Mouse (Mus musculus): ENCODE data around the gene Crybb2. TPM values are rescaled to one million over a fixed set of nuclear protein-coding genes. Genes with fewer than 3 reads are reported as not detected.

Gene Crybb2
- polyA plus RNA-seq, 1 experiment from 2014 or later = not detected

- 79% methylated on average over 8 of the region's 8 CpGs for WGBS
- Histone ChIP-seq H3K4me3 (ENCODE audit: low read length) (no peak overlapping the region), H3K27me3 (ENCODE audit: insufficient read depth, low read length) (no peaks in the 10 kb centered on the region), H3K9ac (replicated peaks; ENCODE audit: low read length) (no peak overlapping the region), H3K9me3 (ENCODE audit: low read length) (no peaks in the 10 kb centered on the region), H3K27ac (ENCODE audit: low read length) (no peak overlapping the region), H3K4me1 (ENCODE audit: insufficient read depth, low read length) (peaks cover 22% of the 10 kb centered on the region), H3K4me2 (replicated peaks; ENCODE audit: low read depth, low read length) (no peak overlapping the region), H3K36me3 (ENCODE audit: insufficient read depth, low read length) (no peaks in the 10 kb centered on the region)
- ATAC-seq (ENCODE audit: low FRiP score, low TSS enrichment) = no peak
Measured at GRCm38 (mm10) chr5:113043531-113043930, 26.4 kb downstream of the Crybb2 start.

- Histone ChIP-seq H3K27me3 (ENCODE audit: insufficient read depth, low read length) (no peaks in the 10 kb centered on the region), H3K9me3 (ENCODE audit: low read length) (no peaks in the 10 kb centered on the region), H3K4me1 (ENCODE audit: insufficient read depth, low read length) (peaks cover 22% of the 10 kb centered on the region), H3K4me3 (ENCODE audit: low read length) (no peak overlapping the region), H3K4me2 (replicated peaks; ENCODE audit: low read depth, low read length) (no peak overlapping the region), H3K27ac (ENCODE audit: low read length) (peak overlapping the region; percentile 47; the same call in 1 of the 2 replicates), H3K36me3 (ENCODE audit: insufficient read depth, low read length) (no peaks in the 10 kb centered on the region), H3K9ac (replicated peaks; ENCODE audit: low read length) (no peak overlapping the region)
- peak; percentile 91 for ATAC-seq (ENCODE audit: low FRiP score, low TSS enrichment)
- WGBS = 6% methylated on average over 5 of the region's 5 CpGs
Measured at GRCm38 (mm10) chr5:113041567-113042071, 28.3 kb downstream of the Crybb2 start.

GRCm38 (mm10) chr5:113040776-113041175, 29.1 kb downstream of the Crybb2 start:
- 44% methylated on average over 6 of the region's 6 CpGs for WGBS
- ATAC-seq (ENCODE audit: low FRiP score, low TSS enrichment) = no peak

GRCm38 (mm10) chr5:113038601-113039000, 31.3 kb downstream of the Crybb2 start:
- no peaks in the 10 kb centered on the region for H3K36me3 ChIP-seq (ENCODE audit: insufficient read depth, low read length)

More at GRCm38 (mm10) chr5:113040776-113041175, 29.1 kb downstream of the Crybb2 start:
- Histone ChIP-seq H3K9ac (replicated peaks; ENCODE audit: low read length) (no peak overlapping the region), H3K27me3 (ENCODE audit: insufficient read depth, low read length) (no peaks in the 10 kb centered on the region), H3K27ac (ENCODE audit: low read length) (peak overlapping the region; percentile 47; the same call in 1 of the 2 replicates), H3K36me3 (ENCODE audit: insufficient read depth, low read length) (no peaks in the 10 kb centered on the region), H3K4me1 (ENCODE audit: insufficient read depth, low read length) (peaks cover 26% of the 10 kb centered on the region), H3K4me3 (ENCODE audit: low read length) (no peak overlapping the region), H3K4me2 (replicated peaks; ENCODE audit: low read depth, low read length) (no peak overlapping the region), H3K9me3 (ENCODE audit: low read length) (no peaks in the 10 kb centered on the region)

GRCm38 (mm10) chr5:113035094-113036047, 34.5 kb downstream of the Crybb2 start:
- 41% methylated on average over 10 of the region's 10 CpGs for WGBS
- ATAC-seq (ENCODE audit: low FRiP score, low TSS enrichment) = no peak
- no peak overlapping the region for H3K9ac ChIP-seq (replicated peaks; ENCODE audit: low read length)

More at GRCm38 (mm10) chr5:113038601-113039000, 31.3 kb downstream of the Crybb2 start:
- Histone ChIP-seq H3K4me1 (ENCODE audit: insufficient read depth, low read length) (peaks cover 33% of the 10 kb centered on the region), H3K4me2 (replicated peaks; ENCODE audit: low read depth, low read length) (no peak overlapping the region), H3K27me3 (ENCODE audit: insufficient read depth, low read length) (no peaks in the 10 kb centered on the region), H3K9me3 (ENCODE audit: low read length) (no peaks in the 10 kb centered on the region), H3K27ac (ENCODE audit: low read length) (no peak overlapping the region), H3K9ac (replicated peaks; ENCODE audit: low read length) (no peak overlapping the region), H3K4me3 (ENCODE audit: low read length) (no peak overlapping the region)
- WGBS = 87% methylated on average over 6 of the region's 6 CpGs
- ATAC-seq (ENCODE audit: low FRiP score, low TSS enrichment) = no peak

GRCm38 (mm10) chr5:113031201-113031754, 38.6 kb downstream of the Crybb2 start:
- H3K4me1 ChIP-seq (ENCODE audit: insufficient read depth, low read length) = peaks cover 11% of the 10 kb centered on the region
- ATAC-seq (ENCODE audit: low FRiP score, low TSS enrichment) = no peak
- no peak overlapping the region for H3K9ac ChIP-seq (replicated peaks; ENCODE audit: low read length)
- no peaks in the 10 kb centered on the region for H3K36me3 ChIP-seq (ENCODE audit: insufficient read depth, low read length)
- WGBS = 67% methylated on average over 15 of the region's 15 CpGs
- H3K4me2 ChIP-seq (replicated peaks; ENCODE audit: low read depth, low read length) = no peak overlapping the region
- no peak overlapping the region for H3K4me3 ChIP-seq (ENCODE audit: low read length)
- no peak overlapping the region for H3K27ac ChIP-seq (ENCODE audit: low read length)
- no peaks in the 10 kb centered on the region for H3K9me3 ChIP-seq (ENCODE audit: low read length)
- H3K27me3 ChIP-seq (ENCODE audit: insufficient read depth, low read length) = no peaks in the 10 kb centered on the region

More at GRCm38 (mm10) chr5:113035094-113036047, 34.5 kb downstream of the Crybb2 start:
- peaks cover 11% of the 10 kb centered on the region for H3K4me1 ChIP-seq (ENCODE audit: insufficient read depth, low read length)
- no peaks in the 10 kb centered on the region for H3K9me3 ChIP-seq (ENCODE audit: low read length)
- H3K4me3 ChIP-seq (ENCODE audit: low read length) = no peak overlapping the region
- no peaks in the 10 kb centered on the region for H3K36me3 ChIP-seq (ENCODE audit: insufficient read depth, low read length)
- no peaks in the 10 kb centered on the region for H3K27me3 ChIP-seq (ENCODE audit: insufficient read depth, low read length)
- H3K4me2 ChIP-seq (replicated peaks; ENCODE audit: low read depth, low read length) = no peak overlapping the region
- no peak overlapping the region for H3K27ac ChIP-seq (ENCODE audit: low read length)

- Histone ChIP-seq H3K4me2 (replicated peaks; ENCODE audit: low read depth, low read length) (no peak overlapping the region), H3K36me3 (ENCODE audit: insufficient read depth, low read length) (no peaks in the 10 kb centered on the region), H3K27ac (ENCODE audit: low read length) (no peak overlapping the region), H3K27me3 (ENCODE audit: insufficient read depth, low read length) (no peaks in the 10 kb centered on the region), H3K9me3 (ENCODE audit: low read length) (no peaks in the 10 kb centered on the region), H3K4me3 (ENCODE audit: low read length) (no peak overlapping the region), H3K4me1 (ENCODE audit: insufficient read depth, low read length) (no peaks in the 10 kb centered on the region), H3K9ac (replicated peaks; ENCODE audit: low read length) (no peak overlapping the region)
- 43% methylated on average over 3 of the region's 3 CpGs for WGBS
- ATAC-seq (ENCODE audit: low FRiP score, low TSS enrichment) = no peak
Measured at GRCm38 (mm10) chr5:113030082-113030481, 39.8 kb downstream of the Crybb2 start.

GRCm38 (mm10) chr5:113026706-113027105, 43.2 kb downstream of the Crybb2 start:
- Histone ChIP-seq H3K9ac (replicated peaks; ENCODE audit: low read length) (no peak overlapping the region), H3K36me3 (ENCODE audit: insufficient read depth, low read length) (no peaks in the 10 kb centered on the region), H3K4me2 (replicated peaks; ENCODE audit: low read depth, low read length) (no peak overlapping the region), H3K4me3 (ENCODE audit: low read length) (no peak overlapping the region), H3K4me1 (ENCODE audit: insufficient read depth, low read length) (peaks cover 8% of the 10 kb centered on the region), H3K9me3 (ENCODE audit: low read length) (no peaks in the 10 kb centered on the region), H3K27ac (ENCODE audit: low read length) (no peak overlapping the region), H3K27me3 (ENCODE audit: insufficient read depth, low read length) (no peaks in the 10 kb centered on the region)
- 70% methylated on average over 5 of the region's 5 CpGs for WGBS
- ATAC-seq (ENCODE audit: low FRiP score, low TSS enrichment) = no peak

GRCm38 (mm10) chr5:113024154-113024764, 45.7 kb downstream of the Crybb2 start:
- 22% methylated on average over 18 of the region's 18 CpGs for WGBS
- no peaks in the 10 kb centered on the region for H3K27me3 ChIP-seq (ENCODE audit: insufficient read depth, low read length)
- peak; percentile 58 for ATAC-seq (ENCODE audit: low FRiP score, low TSS enrichment)
- peak overlapping the region; percentile 40 for H3K4me2 ChIP-seq (replicated peaks; ENCODE audit: low read depth, low read length)
- H3K9ac ChIP-seq (replicated peaks; ENCODE audit: low read length) = peak overlapping the region; percentile 57
- peaks cover 8% of the 10 kb centered on the region for H3K4me1 ChIP-seq (ENCODE audit: insufficient read depth, low read length)
- H3K9me3 ChIP-seq (ENCODE audit: low read length) = no peaks in the 10 kb centered on the region
- no peaks in the 10 kb centered on the region for H3K36me3 ChIP-seq (ENCODE audit: insufficient read depth, low read length)
- H3K27ac ChIP-seq (ENCODE audit: low read length) = peak overlapping the region; percentile 27; the same call in 1 of the 2 replicates
- peak overlapping the region; percentile 14; the same call in 1 of the 2 replicates for H3K4me3 ChIP-seq (ENCODE audit: low read length)
